Mouse (Mus musculus): Measurements from ENCODE around the gene Lysmd4. TPM values are rescaled to one million over a fixed set of nuclear protein-coding genes. Genes with fewer than 3 reads are reported as not detected.

Gene Lysmd4
- polyA plus RNA-seq (2014; fragmentation: Illumina TruSeq; extraction: RNeasy Lipid Tissue Mini Kit (QIAGEN cat#74804); ENCODE audit: low read depth, low replicate concordance), result 3.9 TPM

DNA sequence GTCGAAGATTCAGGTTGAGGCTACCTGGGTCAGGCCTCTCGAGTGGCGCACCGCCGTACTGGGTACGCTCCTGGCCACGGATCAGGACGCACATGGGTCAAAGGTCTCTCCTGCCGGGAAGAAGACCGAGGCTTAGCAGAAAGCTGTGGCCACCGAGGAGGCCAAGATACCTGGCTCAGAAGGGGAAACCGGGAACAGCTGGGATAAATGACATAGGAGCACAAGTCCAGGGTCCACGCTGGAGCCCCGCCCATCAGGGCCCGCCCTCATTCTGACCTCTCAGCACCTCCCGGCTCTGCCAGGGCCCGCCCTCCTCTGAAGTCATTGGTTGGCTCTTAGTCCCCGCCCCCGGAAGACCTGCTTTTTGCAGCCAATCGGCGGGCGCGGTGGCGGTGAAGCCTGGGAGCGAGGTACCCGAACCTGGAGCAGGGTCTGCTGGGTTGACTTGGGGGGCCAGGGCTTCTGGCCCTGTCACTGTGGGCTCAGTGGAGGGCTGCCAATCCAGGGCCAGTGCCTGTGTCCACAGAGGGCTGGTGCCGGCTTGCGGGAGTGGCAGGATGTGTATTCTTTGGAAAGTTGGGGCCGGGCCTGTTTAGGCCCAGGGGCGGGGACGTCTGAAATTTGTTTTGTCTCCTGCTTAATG lies at the start of gene Lysmd4:
Gene Lysmd4, plus strand, starts transcription at position 325 of the 643 bp plus-strand sequence.

Other genes starting within 250 kb of the Lysmd4 start
- 27.8 TPM for gene Mef2a, start 150.3 kb downstream of the Lysmd4 start, polyA plus RNA-seq (2014; fragmentation: Illumina TruSeq; extraction: RNeasy Lipid Tissue Mini Kit (QIAGEN cat#74804); ENCODE audit: low read depth, low replicate concordance)